Mouse (Mus musculus) MEL (cell line): ENCODE results near the gene Stk36. TPM values are rescaled to one million over a fixed set of nuclear protein-coding genes. Genes with fewer than 3 reads are reported as not detected.

Experiments
- DNase-seq: peaks from one replicate; pipeline ENCODE4 v3.0.0; 2011; ENCODE audit warnings: low read depth, low spot score
- H3K27ac ChIP-seq: 2 replicates; pipeline ENCODE4 v1.5.1; 2012; ENCODE audit warnings: low read depth, mild to moderate bottlenecking, control low read depth, low read length, moderate library complexity; ENCODE audit not compliant: control insufficient read depth
- H3K27me3 ChIP-seq, 2 experiments: fragments of 150-350 bp in 1 of 2; sonication (generic) in 1 of 2; 2 replicates each; pipeline ENCODE4 v1.6.1; 2012; ENCODE audit warnings: low read length in 2 of 2, mild to moderate bottlenecking in 2 of 2, improper control_type of control experiment in 1 of 2, moderate library complexity in 1 of 2; ENCODE audit not compliant: insufficient read depth in 2 of 2, control insufficient read depth in 1 of 2
- H3K36me3 ChIP-seq, 2 experiments: 2 replicates each; pipeline ENCODE4 v1.6.1; 2012 to 2014; ENCODE audit warnings: low read length in 2 of 2, improper control_type of control experiment in 1 of 2, inconsistent platforms in 1 of 2, mild to moderate bottlenecking in 1 of 2; ENCODE audit not compliant: insufficient read depth in 2 of 2, control insufficient read depth in 1 of 2
- H3K4me1 ChIP-seq, 2 experiments: fragments of 150-350 bp in 1 of 2; sonication (generic) in 1 of 2; 2 replicates each; pipeline ENCODE4 v1.6.1; 2012; ENCODE audit warnings: low read length in 2 of 2, improper control_type of control experiment in 1 of 2, mild to moderate bottlenecking in 1 of 2; ENCODE audit not compliant: insufficient read depth in 2 of 2, control insufficient read depth in 1 of 2
- H3K4me3 ChIP-seq, 2 experiments: fragments of 150-350 bp in 1 of 2; sonication (generic) in 1 of 2; 2 replicates each; pipeline ENCODE4 v1.5.1; 2012; ENCODE audit warnings: low read depth in 2 of 2, low read length in 2 of 2, mild to moderate bottlenecking in 2 of 2, moderate library complexity in 2 of 2, control low read depth in 1 of 2, improper control_type of control experiment in 1 of 2; ENCODE audit not compliant: control insufficient read depth in 1 of 2, insufficient read depth in 1 of 2
- H3K79me2 ChIP-seq: 2 replicates; pipeline ENCODE4 v1.6.1; 2012; ENCODE audit warnings: mild to moderate bottlenecking, low read length, moderate library complexity; ENCODE audit not compliant: control insufficient read depth, poor library complexity, insufficient read depth
- H3K9ac ChIP-seq: 2 replicates; pipeline ENCODE4 v1.6.1; 2012; ENCODE audit warnings: low read depth, mild to moderate bottlenecking, control low read depth, low read length, moderate library complexity; ENCODE audit not compliant: control insufficient read depth, poor library complexity, severe bottlenecking
- H3K9me3 ChIP-seq: fragments of 150-350 bp; sonication (generic); replicated peaks from 2 replicates; pipeline ENCODE4 v1.6.1; 2012; ENCODE audit warnings: mild to moderate bottlenecking, low read length, improper control_type of control experiment, moderate library complexity; ENCODE audit not compliant: insufficient read depth
- CHD2 ChIP-seq: IDR thresholded peaks from 2 replicates; pipeline ENCODE4 v1.6.1; 2011; ENCODE audit warnings: low read length, improper control_type of control experiment
- E2F4 ChIP-seq: IDR thresholded peaks from 2 replicates; pipeline ENCODE4 v1.6.1; 2011; ENCODE audit warnings: low read depth, low read length, improper control_type of control experiment, borderline replicate concordance
- GABPA ChIP-seq: IDR thresholded peaks from 2 replicates; pipeline ENCODE4 v1.6.1; 2012; ENCODE audit warnings: low read depth, mild to moderate bottlenecking, inconsistent platforms, low read length, improper control_type of control experiment, moderate library complexity
- GATA1 ChIP-seq: IDR thresholded peaks from 2 replicates; pipeline ENCODE4 v1.6.1; 2011; ENCODE audit warnings: low read depth, low read length, improper control_type of control experiment
- JUND ChIP-seq: IDR thresholded peaks from 2 replicates; pipeline ENCODE4 v1.6.1; 2011; ENCODE audit warnings: low read depth, mild to moderate bottlenecking, improper control_type of control experiment, low read length
- KAT2A ChIP-seq: conservative IDR thresholded peaks from 2 replicates; pipeline ENCODE4 v1.6.1; 2012; ENCODE audit warnings: low read depth, low read length, improper control_type of control experiment, inconsistent platforms
- MEF2A ChIP-seq: IDR thresholded peaks from 2 replicates; pipeline ENCODE4 v1.6.1; 2014; ENCODE audit warnings: low read depth, mild to moderate bottlenecking, inconsistent platforms, low read length, improper control_type of control experiment; ENCODE audit not compliant: poor library complexity, insufficient replicate concordance, severe bottlenecking; ENCODE audit errors: extremely low read depth
- MXI1 ChIP-seq: IDR thresholded peaks from 2 replicates; pipeline ENCODE4 v1.6.1; 2011; ENCODE audit warnings: mild to moderate bottlenecking, low read depth, low read length, improper control_type of control experiment
- MYB ChIP-seq: IDR thresholded peaks from 2 replicates; pipeline ENCODE4 v1.6.1; 2011; ENCODE audit warnings: mild to moderate bottlenecking, low read depth, low read length, improper control_type of control experiment
- MYC ChIP-seq: IDR thresholded peaks from 2 replicates; pipeline ENCODE4 v1.6.1; 2011; ENCODE audit warnings: low read depth, mild to moderate bottlenecking, low read length, improper control_type of control experiment, moderate library complexity
- NRF1 ChIP-seq: IDR thresholded peaks from 2 replicates; pipeline ENCODE4 v1.6.1; 2014; ENCODE audit warnings: low read depth, mild to moderate bottlenecking, inconsistent platforms, low read length, improper control_type of control experiment, moderate library complexity; ENCODE audit not compliant: poor library complexity, insufficient read depth, severe bottlenecking
- POLR2A ChIP-seq, 2 experiments: IDR thresholded peaks; 2 replicates each; pipeline ENCODE4 v1.6.1; 2011 to 2012; ENCODE audit warnings: low read length in 2 of 2, mild to moderate bottlenecking in 2 of 2, control low read depth in 1 of 2, improper control_type of control experiment in 1 of 2, low read depth in 1 of 2, moderate library complexity in 1 of 2; ENCODE audit not compliant: control insufficient read depth in 1 of 2, insufficient read depth in 1 of 2, poor library complexity in 1 of 2
- POLR2AphosphoS2 ChIP-seq: IDR thresholded peaks from 2 replicates; pipeline ENCODE4 v1.6.1; 2011; ENCODE audit warnings: low read length, improper control_type of control experiment
- SMC3 ChIP-seq: IDR thresholded peaks from 2 replicates; pipeline ENCODE4 v1.6.1; 2011; ENCODE audit warnings: low read depth, low read length, improper control_type of control experiment
- TAL1 ChIP-seq: IDR thresholded peaks from 2 replicates; pipeline ENCODE4 v1.6.1; 2012; ENCODE audit warnings: mild to moderate bottlenecking, inconsistent platforms, low read length, moderate library complexity, mixed read lengths
- TBP ChIP-seq: IDR thresholded peaks from 2 replicates; pipeline ENCODE4 v1.8.0; 2011; ENCODE audit warnings: low read depth, low read length, improper control_type of control experiment
- TCF12 ChIP-seq: IDR thresholded peaks from 2 replicates; pipeline ENCODE4 v1.6.1; 2014; ENCODE audit warnings: low read depth, mild to moderate bottlenecking, inconsistent platforms, low read length, improper control_type of control experiment, moderate library complexity
- UBTF ChIP-seq: IDR thresholded peaks from 2 replicates; pipeline ENCODE4 v1.6.1; 2012; ENCODE audit warnings: low read depth, mild to moderate bottlenecking, inconsistent platforms, low read length, improper control_type of control experiment, moderate library complexity, borderline replicate concordance; ENCODE audit not compliant: insufficient read depth
- USF1 ChIP-seq: IDR thresholded peaks from 2 replicates; pipeline ENCODE4 v1.6.1; 2014; ENCODE audit warnings: low read depth, mild to moderate bottlenecking, inconsistent platforms, low read length, improper control_type of control experiment, moderate library complexity
- USF2 ChIP-seq, 2 experiments: IDR thresholded peaks; 2 replicates each; pipeline ENCODE4 v1.6.1; 2011 to 2012; ENCODE audit warnings: improper control_type of control experiment in 2 of 2, low read length in 2 of 2, borderline replicate concordance in 1 of 2, inconsistent platforms in 1 of 2, low read depth in 1 of 2, mild to moderate bottlenecking in 1 of 2; ENCODE audit not compliant: insufficient read depth in 1 of 2
- ZC3H11A ChIP-seq: IDR thresholded peaks from 2 replicates; pipeline ENCODE4 v1.6.1; 2012; ENCODE audit warnings: low read depth, mild to moderate bottlenecking, inconsistent platforms, low read length, improper control_type of control experiment
- polyA plus RNA-seq, 2 experiments: library from polyadenylated mRNA; stranded (reverse) in 1 of 2; unstranded in 1 of 2; fragments of >175 nt in 1 of 2; fragments of >200 nt in 1 of 2; gene quantifications; 2 replicates each; pipeline versions ENCODE4 v1.2.1 to v1.2.4; 2012; ENCODE audit warnings: low replicate concordance in 2 of 2, low read depth in 1 of 2; ENCODE audit not compliant: insufficient read length in 2 of 2, insufficient read depth in 1 of 2, missing spikeins in 1 of 2
- total RNA-seq: library from RNA; depleted of rRNA; stranded (reverse); fragments of 300-350 nt; gene quantifications from 2 replicates; pipeline ENCODE4 v1.2.3, GENCODE M21; 2012

The Stk36 gene
- total and polyA plus RNA-seq, 3 experiments: 0.23 to 0.89 TPM; not detected in 1

DNA sequence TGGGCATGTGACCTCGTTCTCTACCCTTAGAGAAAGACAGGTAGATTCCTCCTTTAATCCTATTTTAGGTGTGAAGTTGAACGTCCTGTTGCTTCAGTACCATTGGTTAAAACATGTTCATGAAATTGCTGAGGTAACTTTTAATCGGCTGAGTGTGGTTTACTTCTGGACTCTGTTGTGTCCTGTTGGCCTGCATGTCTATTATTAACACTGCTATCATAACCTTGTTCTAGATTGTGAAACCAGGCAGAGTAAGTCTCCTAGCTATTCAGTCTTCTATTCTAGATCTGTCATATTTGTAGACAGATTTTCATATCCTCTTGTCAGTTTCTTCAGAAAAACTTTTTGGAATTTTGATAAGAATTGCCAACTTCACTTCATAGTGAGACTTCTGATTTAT lies 67.1 kb downstream of the Stk36 start:
- Histone ChIP-seq H3K4me3 (no peak overlapping the region), H3K27me3 (no peaks in the 10 kb centered on the region), H3K27ac (no peak overlapping the region), H3K9me3 (no peaks in the 10 kb centered on the region), H3K79me2 (peaks cover 28% of the 10 kb centered on the region), H3K36me3 (peaks cover 12 to 13% of the 10 kb centered on the region in 2 experiments), H3K9ac (no peak overlapping the region), H3K4me1 (peaks cover 0 to 4% of the 10 kb centered on the region in 2 experiments)
- TF ChIP-seq ZC3H11A (no peak), SMC3 (no peak), TCF12 (no peak), E2F4 (no peak), USF2 (IDR thresholded peaks at IDR 0.05; ENCODE audit: borderline replicate concordance in 1 of 2, insufficient read depth in 1 of 2, low read depth in 1 of 2, low read length in 2 of 2) (no peak), TAL1 (no peak)
- no peak for DNase-seq

DNA sequence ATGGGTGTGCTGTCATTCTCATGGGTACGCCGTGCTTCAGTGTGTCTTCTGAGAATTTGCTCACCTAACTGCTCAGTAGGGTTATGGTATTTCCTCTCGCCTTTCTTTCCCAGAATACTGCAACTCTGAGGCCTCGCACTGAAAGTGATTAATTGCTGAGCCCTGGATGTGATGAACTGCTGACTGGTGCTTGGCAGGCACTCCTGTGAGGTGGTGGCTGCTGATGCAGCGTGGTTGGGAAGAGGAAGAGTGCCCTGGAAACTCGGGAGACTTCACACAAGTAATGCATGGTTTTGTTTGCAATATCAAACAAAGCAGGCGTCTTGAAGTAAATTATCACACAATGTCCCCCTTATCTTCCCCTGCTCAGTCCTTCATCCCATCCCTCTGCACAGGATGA lies 71.5 kb downstream of the Stk36 start:
- Histone ChIP-seq H3K9me3 (no peaks in the 10 kb centered on the region), H3K9ac (no peak overlapping the region), H3K4me3 (no peak overlapping the region), H3K4me1 (no peaks in the 10 kb centered on the region), H3K27me3 (no peaks in the 10 kb centered on the region), H3K79me2 (peaks cover 7% of the 10 kb centered on the region; the same call in 1 of the 2 replicates), H3K27ac (no peak overlapping the region), H3K36me3 (peaks cover 2 to 13% of the 10 kb centered on the region in 2 experiments; a peak in 2 of 4 replicates)
- no peak for DNase-seq
- TF ChIP-seq TBP: no peak
- no peak for TF ChIP-seq MYB
- no peak for TF ChIP-seq TAL1
- no peak for TF ChIP-seq GATA1
- no peak for TF ChIP-seq POLR2AphosphoS2
- TF ChIP-seq NRF1: no peak
- TF ChIP-seq USF1: no peak
- TF ChIP-seq MEF2A: no peak
- TF ChIP-seq CHD2: no peak
- no peak for TF ChIP-seq GABPA
- no peak for TF ChIP-seq KAT2A
- TF ChIP-seq MYC: no peak
- TF ChIP-seq POLR2A (IDR thresholded peaks at IDR 0.05; ENCODE audit: control insufficient read depth in 1 of 2, insufficient read depth in 1 of 2, low read depth in 1 of 2, low read length in 2 of 2, poor library complexity in 1 of 2): no peak
- TF ChIP-seq UBTF: no peak
- no peak for TF ChIP-seq MXI1
- no peak for TF ChIP-seq JUND
